Mouse (Mus musculus): ENCODE results near the gene Zdhhc24. TPM values are rescaled to one million over a fixed set of nuclear protein-coding genes. Genes with fewer than 3 reads are reported as not detected.

The Zdhhc24 gene
- polyA plus RNA-seq, 1 experiment from 2014 or later, result 12.2 TPM

DNA sequence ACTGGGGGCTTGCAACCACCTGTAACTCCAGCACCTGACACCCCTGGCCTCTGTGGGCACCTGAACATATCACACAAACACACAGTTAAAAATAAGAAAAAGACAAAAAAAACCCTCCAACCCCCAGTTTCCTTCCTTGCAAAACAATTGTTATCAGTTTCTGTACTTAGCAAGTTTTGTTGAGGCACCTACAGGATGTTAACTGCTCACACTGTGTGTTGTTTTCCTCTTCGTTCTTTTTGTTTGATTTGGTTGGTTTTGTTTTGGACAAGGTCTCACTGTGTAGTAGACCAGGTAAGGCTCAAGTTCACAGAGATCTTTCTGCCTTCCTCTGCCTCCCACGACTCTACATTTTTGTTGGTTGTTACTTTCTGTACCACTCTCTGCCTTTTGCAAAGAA lies 35.9 kb upstream of the Zdhhc24 start:
- Histone ChIP-seq H3K4me1 (replicated peaks; ENCODE audit: control insufficient read depth, insufficient read depth, low read length) (peaks cover 14% of the 10 kb centered on the region), H3K27ac (ENCODE audit: low read depth, low read length) (no peak overlapping the region), H3K4me3 (ENCODE audit: low read depth, low read length) (no peak overlapping the region), H3K36me3 (ENCODE audit: control insufficient read depth, insufficient read depth, low read length) (no peaks in the 10 kb centered on the region), H3K4me2 (no peak overlapping the region), H3K9me3 (ENCODE audit: control insufficient read depth, low read length) (no peaks in the 10 kb centered on the region), H3K27me3 (replicated peaks; ENCODE audit: control insufficient read depth, insufficient read depth, low read length) (peaks cover 36% of the 10 kb centered on the region), H3K9ac (ENCODE audit: low read depth, low read length) (no peak overlapping the region)
- ATAC-seq (replicated peaks; ENCODE audit: low FRiP score) (no peak), DNase-seq (ENCODE audit: low spot score) (no peak)
- WGBS, result 61% methylated on average over 2 of the region's 2 CpGs

DNA sequence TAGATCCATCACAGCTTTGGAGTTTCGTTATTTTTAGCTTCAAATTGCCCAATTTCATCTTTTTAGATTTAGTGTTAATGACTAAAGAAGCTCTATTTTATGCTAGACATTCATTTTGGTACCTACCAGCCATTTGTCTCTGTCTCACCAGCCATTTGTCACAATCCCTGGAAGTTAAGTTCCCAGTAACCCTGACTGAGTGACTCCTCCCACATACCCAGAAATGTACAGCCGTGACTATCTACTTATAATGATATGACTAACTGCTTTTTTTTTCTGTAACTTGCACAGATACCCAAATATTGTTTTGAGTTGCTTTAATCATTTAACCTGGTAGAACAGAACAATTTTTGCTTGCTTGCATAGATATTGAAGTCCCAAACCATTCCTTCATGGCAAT lies 32.6 kb upstream of the Zdhhc24 start:
- DNase-seq (ENCODE audit: low spot score) (no peak), ATAC-seq (replicated peaks; ENCODE audit: low FRiP score) (no peak)
- H3K36me3 ChIP-seq (ENCODE audit: control insufficient read depth, insufficient read depth, low read length), result no peaks in the 10 kb centered on the region
- WGBS, result 64% methylated on average over 2 of the region's 2 CpGs
- no peaks in the 10 kb centered on the region for H3K4me1 ChIP-seq (replicated peaks; ENCODE audit: control insufficient read depth, insufficient read depth, low read length)
- no peak overlapping the region for H3K4me2 ChIP-seq
- no peaks in the 10 kb centered on the region for H3K9me3 ChIP-seq (ENCODE audit: control insufficient read depth, low read length)
- H3K9ac ChIP-seq (ENCODE audit: low read depth, low read length), result no peak overlapping the region
- no peak overlapping the region for H3K27ac ChIP-seq (ENCODE audit: low read depth, low read length)
- H3K4me3 ChIP-seq (ENCODE audit: low read depth, low read length), result no peak overlapping the region
- peaks cover 27% of the 10 kb centered on the region for H3K27me3 ChIP-seq (replicated peaks; ENCODE audit: control insufficient read depth, insufficient read depth, low read length)

DNA sequence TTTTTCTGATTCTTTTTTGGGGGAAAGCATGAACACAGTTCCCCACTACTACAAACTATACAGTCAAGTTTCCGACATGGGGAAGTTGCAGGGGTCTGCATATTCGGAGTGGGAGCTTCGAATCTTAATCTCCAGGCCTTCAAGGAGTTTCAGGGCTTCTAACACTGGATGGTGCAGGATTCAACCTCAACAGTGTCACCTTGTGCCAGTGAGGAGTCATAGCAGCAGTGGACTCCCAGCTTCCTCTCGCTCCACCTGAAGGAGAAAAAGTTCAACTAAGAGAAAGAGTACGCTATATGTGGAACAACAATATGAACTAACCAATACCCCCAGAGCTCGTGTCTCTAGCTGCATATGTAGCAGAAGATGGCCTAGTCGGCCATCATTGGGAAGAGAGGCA lies 31.0 kb upstream of the Zdhhc24 start:
- DNase-seq (ENCODE audit: low spot score) (no peak), ATAC-seq (replicated peaks; ENCODE audit: low FRiP score) (no peak; the same call in 1 of the 2 replicates)
- H3K36me3 ChIP-seq (ENCODE audit: control insufficient read depth, insufficient read depth, low read length), result no peaks in the 10 kb centered on the region
- no peaks in the 10 kb centered on the region for H3K4me1 ChIP-seq (replicated peaks; ENCODE audit: control insufficient read depth, insufficient read depth, low read length)
- H3K9me3 ChIP-seq (ENCODE audit: control insufficient read depth, low read length), result no peaks in the 10 kb centered on the region
- H3K4me3 ChIP-seq (ENCODE audit: low read depth, low read length), result no peak overlapping the region
- H3K9ac ChIP-seq (ENCODE audit: low read depth, low read length), result no peak overlapping the region
- WGBS, result 32% methylated on average over 7 of the region's 7 CpGs
- no peak overlapping the region for H3K4me2 ChIP-seq
- no peak overlapping the region for H3K27ac ChIP-seq (ENCODE audit: low read depth, low read length)
- peaks cover 11% of the 10 kb centered on the region for H3K27me3 ChIP-seq (replicated peaks; ENCODE audit: control insufficient read depth, insufficient read depth, low read length)

DNA sequence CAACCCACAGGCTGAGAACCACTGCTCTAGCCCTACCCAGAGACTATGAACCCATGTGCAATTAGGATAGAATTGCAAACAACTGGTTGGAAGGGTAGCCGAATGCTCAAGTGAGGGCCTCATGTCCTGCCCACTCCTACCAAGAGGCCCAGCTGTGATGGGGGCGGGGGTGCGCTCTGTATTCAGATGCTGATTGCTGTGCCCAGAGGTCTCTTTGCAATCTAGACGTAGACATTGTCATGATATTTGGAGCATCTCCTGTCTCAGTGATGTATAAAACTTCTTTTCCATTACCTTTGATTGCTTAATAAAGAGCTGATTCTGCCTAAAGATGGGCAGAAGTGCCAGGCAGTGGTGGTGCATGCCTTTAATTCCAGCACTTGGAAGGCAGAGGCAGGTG lies 28.7 kb upstream of the Zdhhc24 start:
- no peak overlapping the region for H3K4me3 ChIP-seq (ENCODE audit: low read depth, low read length)
- H3K9me3 ChIP-seq (ENCODE audit: control insufficient read depth, low read length), result no peaks in the 10 kb centered on the region
- peaks cover 11% of the 10 kb centered on the region for H3K27me3 ChIP-seq (replicated peaks; ENCODE audit: control insufficient read depth, insufficient read depth, low read length)
- H3K9ac ChIP-seq (ENCODE audit: low read depth, low read length), result no peak overlapping the region
- no peaks in the 10 kb centered on the region for H3K4me1 ChIP-seq (replicated peaks; ENCODE audit: control insufficient read depth, insufficient read depth, low read length)
- DNase-seq (ENCODE audit: low spot score), result no peak
- no peak overlapping the region for H3K4me2 ChIP-seq
- 58% methylated on average over 4 of the region's 4 CpGs for WGBS
- no peak overlapping the region for H3K27ac ChIP-seq (ENCODE audit: low read depth, low read length)
- ATAC-seq (replicated peaks; ENCODE audit: low FRiP score), result no peak
- H3K36me3 ChIP-seq (ENCODE audit: control insufficient read depth, insufficient read depth, low read length), result no peaks in the 10 kb centered on the region

DNA sequence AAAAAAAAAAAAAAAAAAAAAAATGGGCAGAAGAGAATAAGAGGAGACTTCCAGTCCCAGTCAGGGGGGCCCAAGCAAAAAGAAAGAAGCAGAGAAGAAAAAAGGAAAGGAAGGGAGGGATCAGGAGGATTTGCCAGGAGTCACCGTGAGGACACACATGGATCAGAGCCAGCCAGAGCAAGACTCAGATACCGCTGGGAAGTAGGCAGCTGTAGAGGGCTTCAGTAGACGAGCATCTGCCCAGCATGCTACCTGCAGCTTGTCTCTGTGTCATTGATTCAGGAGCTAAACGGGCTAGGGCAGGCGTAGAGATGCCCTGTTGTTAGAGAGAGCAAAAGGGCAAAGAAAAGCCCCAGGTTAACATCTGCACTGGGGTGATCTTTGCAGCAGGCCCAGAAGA lies 28.2 kb upstream of the Zdhhc24 start:
- WGBS, result 50% methylated on average over 5 of the region's 5 CpGs
- H3K4me1 ChIP-seq (replicated peaks; ENCODE audit: control insufficient read depth, insufficient read depth, low read length), result no peaks in the 10 kb centered on the region
- ATAC-seq (replicated peaks; ENCODE audit: low FRiP score), result no peak
- no peaks in the 10 kb centered on the region for H3K9me3 ChIP-seq (ENCODE audit: control insufficient read depth, low read length)
- H3K4me2 ChIP-seq, result no peak overlapping the region
- H3K36me3 ChIP-seq (ENCODE audit: control insufficient read depth, insufficient read depth, low read length), result no peaks in the 10 kb centered on the region
- H3K27me3 ChIP-seq (replicated peaks; ENCODE audit: control insufficient read depth, insufficient read depth, low read length), result peaks cover 15% of the 10 kb centered on the region
- no peak overlapping the region for H3K4me3 ChIP-seq (ENCODE audit: low read depth, low read length)
- no peak for DNase-seq (ENCODE audit: low spot score)
- no peak overlapping the region for H3K9ac ChIP-seq (ENCODE audit: low read depth, low read length)
- H3K27ac ChIP-seq (ENCODE audit: low read depth, low read length), result no peak overlapping the region

DNA sequence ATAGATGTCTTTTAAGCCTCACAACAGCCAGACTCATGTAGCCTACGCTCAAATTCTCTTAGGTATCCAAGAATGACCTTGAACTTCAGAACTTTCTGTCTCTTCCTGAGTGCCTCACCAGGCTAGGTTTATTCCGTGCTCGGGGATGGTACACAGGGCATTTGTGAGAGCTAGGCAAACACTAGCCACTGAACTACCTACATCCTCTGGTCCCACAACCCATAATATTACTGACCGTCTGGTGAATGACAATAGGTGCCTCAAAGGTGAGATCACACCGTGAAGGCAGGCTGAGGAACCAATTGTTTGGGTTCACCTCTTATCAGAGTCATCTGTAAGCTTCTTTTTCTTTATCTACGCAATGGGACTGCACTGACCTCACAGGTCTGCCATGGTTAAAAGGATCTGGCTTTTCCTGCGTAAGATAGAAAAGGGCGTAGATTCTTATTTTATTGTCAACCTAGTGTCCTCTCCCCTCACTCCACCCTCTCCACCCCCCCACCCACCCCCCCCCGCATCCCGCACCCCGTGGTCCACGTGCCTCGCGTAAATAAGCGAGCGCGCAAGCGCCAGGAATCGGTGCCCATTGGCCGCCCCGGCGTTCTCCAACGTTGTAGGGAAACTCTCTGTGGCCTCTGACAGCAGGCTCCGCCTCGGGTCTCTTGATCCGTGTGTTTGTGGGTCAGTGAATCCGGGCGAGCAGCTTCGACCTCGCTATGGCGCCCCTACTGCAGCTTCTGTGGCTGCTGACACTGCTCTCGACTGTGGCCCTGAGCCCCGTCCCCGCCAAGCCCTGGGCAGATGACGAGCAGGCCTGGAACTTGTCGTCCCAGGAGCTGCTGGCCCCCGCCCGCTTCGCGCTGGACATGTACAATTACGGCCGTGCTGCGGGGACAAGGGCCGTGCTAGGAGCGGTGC lies 23.7 kb upstream of the Zdhhc24 start, which contains the start of gene Ctsf:
TSS of gene Ctsf (plus strand) at position 579 of the 918 bp plus-strand sequence.
- Histone ChIP-seq H3K27ac (ENCODE audit: low read depth, low read length) (no peak within 1 kb of the TSS), H3K4me2 (peak within 1 kb of the TSS; percentile 98), H3K9me3 (ENCODE audit: control insufficient read depth, low read length) (no peaks in the 10 kb centered on the region), H3K4me3 (ENCODE audit: low read depth, low read length) (peak within 1 kb of the TSS; percentile 67), H3K9ac (ENCODE audit: low read depth, low read length) (peak within 1 kb of the TSS; percentile 64), H3K4me1 (replicated peaks; ENCODE audit: control insufficient read depth, insufficient read depth, low read length) (peaks cover 21% of the 10 kb centered on the region), H3K36me3 (ENCODE audit: control insufficient read depth, insufficient read depth, low read length) (no peaks in the 10 kb centered on the region), H3K27me3 (replicated peaks; ENCODE audit: control insufficient read depth, insufficient read depth, low read length) (peaks cover 26% of the 10 kb centered on the region)
- WGBS, result 4% methylated on average over 45 of the region's 45 CpGs
- ATAC-seq (replicated peaks; ENCODE audit: low FRiP score) (peak; percentile 48), DNase-seq (ENCODE audit: low spot score) (peak; percentile 62)

DNA sequence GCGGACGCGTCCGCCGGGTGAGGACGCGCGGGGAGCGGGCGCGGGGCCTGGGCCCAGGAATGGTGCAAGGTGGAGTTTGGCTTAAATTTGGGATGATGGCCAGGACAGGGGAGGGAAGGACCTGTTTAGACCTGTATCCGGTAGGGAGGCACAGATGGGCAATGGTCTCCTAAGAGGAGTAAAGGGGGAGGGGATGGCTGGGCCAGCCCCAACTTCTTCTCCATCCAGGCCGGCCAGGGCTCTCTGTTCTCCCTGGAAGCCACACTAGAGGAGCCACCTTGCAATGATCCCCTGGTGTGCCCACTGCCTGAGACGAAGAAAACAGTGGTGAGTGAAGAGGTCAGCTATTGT lies 23.0 kb upstream of the Zdhhc24 start:
- DNase-seq (ENCODE audit: low spot score) (no peak), ATAC-seq (replicated peaks; ENCODE audit: low FRiP score) (no peak)
- 8% methylated on average over 14 of the region's 14 CpGs for WGBS
- Histone ChIP-seq H3K36me3 (ENCODE audit: control insufficient read depth, insufficient read depth, low read length) (no peaks in the 10 kb centered on the region), H3K9me3 (ENCODE audit: control insufficient read depth, low read length) (no peaks in the 10 kb centered on the region), H3K4me1 (replicated peaks; ENCODE audit: control insufficient read depth, insufficient read depth, low read length) (peaks cover 22% of the 10 kb centered on the region), H3K27ac (ENCODE audit: low read depth, low read length) (no peak overlapping the region), H3K4me2 (peak overlapping the region; percentile 98), H3K9ac (ENCODE audit: low read depth, low read length) (peak overlapping the region; percentile 64), H3K27me3 (replicated peaks; ENCODE audit: control insufficient read depth, insufficient read depth, low read length) (peaks cover 24% of the 10 kb centered on the region), H3K4me3 (ENCODE audit: low read depth, low read length) (peak overlapping the region; percentile 67)

DNA sequence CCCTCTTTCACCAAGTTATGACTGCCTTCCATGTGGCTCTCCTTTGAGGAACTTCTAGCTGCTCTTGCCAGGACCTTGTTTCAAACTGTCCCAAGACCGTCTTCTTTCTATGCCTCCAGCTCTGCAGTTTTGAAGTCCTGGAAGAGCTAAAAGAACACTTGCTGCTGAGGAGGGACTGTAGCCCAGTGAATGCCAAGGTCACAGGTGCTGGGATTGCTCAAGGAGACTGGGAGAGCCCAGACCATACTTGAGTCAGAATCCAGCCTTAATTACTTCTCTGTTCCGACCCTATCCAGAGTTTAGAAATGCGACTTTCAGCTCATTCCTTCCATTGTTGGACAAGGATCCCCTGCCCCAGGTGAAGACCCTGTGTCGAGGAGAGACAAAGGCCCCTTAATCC lies 22.5 kb upstream of the Zdhhc24 start:
- 63% methylated on average over 4 of the region's 4 CpGs for WGBS
- Histone ChIP-seq H3K4me2 (peak overlapping the region; percentile 98), H3K4me3 (ENCODE audit: low read depth, low read length) (peak overlapping the region; percentile 67; the same call in 1 of the 2 replicates), H3K9ac (ENCODE audit: low read depth, low read length) (no peak overlapping the region), H3K4me1 (replicated peaks; ENCODE audit: control insufficient read depth, insufficient read depth, low read length) (peaks cover 22% of the 10 kb centered on the region), H3K27me3 (replicated peaks; ENCODE audit: control insufficient read depth, insufficient read depth, low read length) (peaks cover 23% of the 10 kb centered on the region), H3K27ac (ENCODE audit: low read depth, low read length) (no peak overlapping the region), H3K36me3 (ENCODE audit: control insufficient read depth, insufficient read depth, low read length) (no peaks in the 10 kb centered on the region), H3K9me3 (ENCODE audit: control insufficient read depth, low read length) (no peaks in the 10 kb centered on the region)
- ATAC-seq (replicated peaks; ENCODE audit: low FRiP score) (no peak), DNase-seq (ENCODE audit: low spot score) (no peak)

DNA sequence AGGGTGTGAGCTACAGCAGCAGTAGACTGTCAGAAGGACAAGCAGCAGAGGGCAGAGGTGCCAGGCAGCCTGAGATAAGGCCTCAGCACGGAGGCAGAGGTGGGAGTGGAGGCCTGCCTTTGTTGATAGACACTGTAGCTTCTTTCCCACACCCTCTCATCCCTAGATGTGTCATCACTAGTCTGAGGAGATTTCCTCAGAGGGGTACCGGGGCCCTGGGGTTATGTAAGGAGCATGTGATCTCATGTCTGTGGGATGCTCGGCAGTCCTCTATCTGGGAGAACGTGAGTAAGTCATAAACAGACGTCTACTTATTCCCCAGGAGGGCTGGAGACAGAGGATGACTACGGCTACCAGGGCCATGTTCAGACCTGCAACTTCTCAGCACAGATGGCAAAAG lies 19.4 kb upstream of the Zdhhc24 start:
- peak overlapping the region; percentile 31 for H3K4me2 ChIP-seq
- DNase-seq (ENCODE audit: low spot score) (no peak), ATAC-seq (replicated peaks; ENCODE audit: low FRiP score) (peak; percentile 98)
- H3K27ac ChIP-seq (ENCODE audit: low read depth, low read length), result peak overlapping the region; percentile 32; the same call in 1 of the 2 replicates
- H3K36me3 ChIP-seq (ENCODE audit: control insufficient read depth, insufficient read depth, low read length), result no peaks in the 10 kb centered on the region
- H3K4me1 ChIP-seq (replicated peaks; ENCODE audit: control insufficient read depth, insufficient read depth, low read length), result peaks cover 22% of the 10 kb centered on the region
- peaks cover 29% of the 10 kb centered on the region for H3K27me3 ChIP-seq (replicated peaks; ENCODE audit: control insufficient read depth, insufficient read depth, low read length)
- H3K4me3 ChIP-seq (ENCODE audit: low read depth, low read length), result no peak overlapping the region
- no peak overlapping the region for H3K9ac ChIP-seq (ENCODE audit: low read depth, low read length)
- 42% methylated on average over 6 of the region's 6 CpGs for WGBS
- H3K9me3 ChIP-seq (ENCODE audit: control insufficient read depth, low read length), result no peaks in the 10 kb centered on the region
